Mouse (Mus musculus) embryo, embryonic 10 days (tissue): ENCODE measurements around the gene Kcnmb3.
A peak's percentile ranks its signal among the peaks of the same experiment; 100 is the strongest.

ENCODE experiments used
- DNase-seq: peaks from one replicate; pipeline ENCODE4 v3.0.0-alpha.2; 2015; ENCODE audit warnings: low spot score

The Kcnmb3 gene

GRCm38 (mm10) chr3:32492097-32493090 lies at the start of gene Kcnmb3:
Kcnmb3 (minus strand) TSS chr3:32492231.
- DNase-seq = no peak

GRCm38 (mm10) chr3:32538091-32538490 lies 46.1 kb upstream of the Kcnmb3 start:
- no peak for DNase-seq

- no peak for DNase-seq
Observed at GRCm38 (mm10) chr3:32537556-32537955, 45.5 kb upstream of the Kcnmb3 start.

GRCm38 (mm10) chr3:32535692-32536091 lies 43.7 kb upstream of the Kcnmb3 start:
- DNase-seq = no peak

GRCm38 (mm10) chr3:32530041-32530440 lies 38.0 kb upstream of the Kcnmb3 start:
- DNase-seq = peak; percentile 13

- peak; percentile 90 for DNase-seq
Observed at GRCm38 (mm10) chr3:32529303-32529898, 37.4 kb upstream of the Kcnmb3 start, which contains the start of gene Mfn1. Mfn1 (plus strand) TSS chr3:32529465.

GRCm38 (mm10) chr3:32527181-32527580 lies 35.1 kb upstream of the Kcnmb3 start:
- no peak for DNase-seq

- DNase-seq = no peak
Observed at GRCm38 (mm10) chr3:32513528-32513927, 21.5 kb upstream of the Kcnmb3 start.

GRCm38 (mm10) chr3:32512686-32513284 lies 20.8 kb upstream of the Kcnmb3 start:
- DNase-seq = no peak

- DNase-seq = peak; percentile 33
Observed at GRCm38 (mm10) chr3:32511191-32511550, 19.1 kb upstream of the Kcnmb3 start.

GRCm38 (mm10) chr3:32510375-32511190 lies 18.6 kb upstream of the Kcnmb3 start:
- DNase-seq = peak; percentile 98

- DNase-seq = peak; percentile 18
Observed at GRCm38 (mm10) chr3:32509496-32510374, 17.7 kb upstream of the Kcnmb3 start, which contains the start of gene Zfp639. Zfp639 (plus strand) TSS chr3:32510259.

GRCm38 (mm10) chr3:32508666-32509324 lies 16.8 kb upstream of the Kcnmb3 start:
- peak; percentile 88 for DNase-seq

- no peak for DNase-seq
Observed at GRCm38 (mm10) chr3:32506366-32507225, 14.6 kb upstream of the Kcnmb3 start.

- no peak for DNase-seq
Observed at GRCm38 (mm10) chr3:32505841-32506240, 13.8 kb upstream of the Kcnmb3 start.

- DNase-seq = no peak
Observed at GRCm38 (mm10) chr3:32500346-32500745, 8.3 kb upstream of the Kcnmb3 start.

- no peak for DNase-seq
Observed at GRCm38 (mm10) chr3:32496711-32497070, 4.7 kb upstream of the Kcnmb3 start.

- peak; percentile 44 for DNase-seq
Observed at GRCm38 (mm10) chr3:32495856-32496710, 4.1 kb upstream of the Kcnmb3 start.
